Mouse (Mus musculus): ENCODE results near the gene Ptcd2.

GRCm38 (mm10) chr13:99277521-99277920, 67.0 kb downstream of the Ptcd2 start:
- no peak for TF ChIP-seq POLR2AphosphoS5 (IDR thresholded peaks at IDR 0.05; ENCODE audit: insufficient replicate concordance, low read depth, low read length)
- TF ChIP-seq CTCF (IDR thresholded peaks at IDR 0.05; ENCODE audit: low read depth, low read length): no peak
- TF ChIP-seq GATA1 (IDR thresholded peaks at IDR 0.05; ENCODE audit: borderline replicate concordance, low read length): no peak
- TF ChIP-seq TAL1 (conservative IDR thresholded peaks at IDR 0.05; ENCODE audit: low read depth, low read length): no peak

All from G1E (cell line).